Mouse (Mus musculus) Patski (cell line): ENCODE results near the gene Tas1r1. TPM values are rescaled to one million over a fixed set of nuclear protein-coding genes. Genes with fewer than 3 reads are reported as not detected.

Experiments
- ATAC-seq: fragments of 100-300 bp; one replicate; pipeline ENCODE4 v1.8.0; 2021
- CTCF ChIA-PET: fragments of 350-600 bp; sonication (Branson Sonifier 250); formaldehyde crosslinking; loops from one replicate; lab custom pipeline; 2022; ENCODE audit warnings: inconsistent platforms; lab: Charles Lee
- POLR2A ChIA-PET: fragments of 350-600 bp; sonication (Branson Sonifier 250); formaldehyde crosslinking; loops from one replicate; lab custom pipeline; 2022; ENCODE audit warnings: antibody characterized with exemption, inconsistent platforms; lab: Charles Lee
- DNase-seq: peaks from one replicate; pipeline ENCODE4 v3.0.0-alpha.2; 2011; ENCODE audit warnings: low read depth, low spot score
- H3K27me3 ChIP-seq: fragments of 371-371 bp; one replicate; pipeline ENCODE4 v1.5.1; 2021
- CTCF ChIP-seq: fragments of 100-300 bp; IDR thresholded peaks from one replicate; pipeline ENCODE4 v1.5.1; 2021
- in situ Hi-C: fragments of 300-500 bp; cut with MboI; formaldehyde crosslinking; loops from 3 replicates; pipeline ENCODE4 v1.11.1; 2018; ENCODE audit warnings: low pct_unique_long_range_greater_than_20kb, mixed read lengths
- polyA plus RNA-seq: library from polyadenylated mRNA; unstranded; gene quantifications from one replicate; pipeline ENCODE4 v1.2.3, GENCODE M21; 2021

Gene Tas1r1
- polyA plus RNA-seq, 1 experiment from 2014 or later = 0.56 TPM

DNA sequence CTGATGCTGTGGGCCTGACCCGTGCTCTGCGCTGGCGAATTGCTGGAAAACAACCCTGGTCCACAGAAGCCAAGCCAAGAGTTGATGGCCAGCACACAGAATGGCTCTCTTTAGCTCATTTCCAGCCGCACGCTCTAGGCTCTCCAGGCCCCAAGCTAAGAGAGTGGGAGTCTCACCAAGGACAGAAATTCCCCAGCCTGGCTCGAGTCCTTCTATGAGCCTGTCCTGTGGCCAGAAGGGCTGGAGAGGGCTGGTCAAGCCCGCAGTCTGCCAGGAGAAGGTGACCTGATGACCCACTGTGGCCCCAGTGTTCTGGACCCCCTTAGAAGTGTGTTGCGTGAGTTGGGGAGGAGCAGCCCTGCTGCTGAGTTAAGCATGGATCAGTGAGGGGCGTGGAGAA is 38.8 kb upstream of the Tas1r1 start:
- TF ChIP-seq CTCF = no peak
- POLR2A ChIA-PET = no interaction called here
- no peaks in the 10 kb centered on the region for H3K27me3 ChIP-seq
- in situ Hi-C loops = no loop called here
- CTCF ChIA-PET = no interaction called here
- ATAC-seq = no peak
- DNase-seq = no peak

DNA sequence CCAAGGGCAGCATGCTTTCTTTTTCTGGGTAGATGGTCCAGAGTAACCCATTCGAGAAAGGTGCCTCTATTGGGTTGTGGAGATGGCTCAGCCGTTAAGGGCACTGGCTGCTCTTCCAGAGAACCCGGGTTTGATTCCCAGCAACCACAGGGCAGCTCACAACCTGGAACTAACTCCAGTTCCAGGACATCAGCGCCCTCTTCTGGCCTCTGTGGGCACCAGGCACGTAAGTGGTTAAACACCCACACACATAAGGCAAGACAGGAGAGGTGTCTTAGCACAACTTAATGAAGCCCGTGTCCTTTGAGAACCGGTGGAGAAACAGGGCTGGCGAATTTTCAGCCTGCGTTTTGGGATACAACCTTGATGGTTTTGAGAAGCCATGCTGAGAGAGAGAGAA is 36.2 kb upstream of the Tas1r1 start:
- no peak for ATAC-seq
- no peak for TF ChIP-seq CTCF
- POLR2A ChIA-PET = no interaction called here
- no peaks in the 10 kb centered on the region for H3K27me3 ChIP-seq
- CTCF ChIA-PET = no interaction called here
- in situ Hi-C loops = no loop called here
- no peak for DNase-seq

DNA sequence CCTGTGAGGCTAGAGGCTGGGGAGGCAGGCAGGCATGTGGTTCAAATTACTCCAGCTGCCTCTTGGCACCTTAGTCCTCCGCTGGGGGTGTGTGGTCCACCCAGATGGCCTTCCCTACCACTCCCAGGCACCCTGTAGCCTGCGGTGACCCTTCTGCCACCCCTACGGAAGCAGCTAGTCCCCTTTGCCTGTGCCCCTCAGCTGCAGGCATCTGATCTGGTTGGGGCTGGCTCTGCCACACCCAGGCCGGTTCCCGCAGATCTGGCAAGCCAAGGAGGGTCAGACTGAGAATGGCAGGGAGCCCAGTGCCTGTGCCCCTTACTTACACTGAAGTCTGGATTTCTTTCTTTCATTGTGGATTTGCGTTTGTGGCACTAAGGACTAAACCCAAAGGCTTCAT is 35.3 kb upstream of the Tas1r1 start:
- no peaks in the 10 kb centered on the region for H3K27me3 ChIP-seq
- no peak for TF ChIP-seq CTCF
- in situ Hi-C loops = no loop called here
- ChIA-PET POLR2A (no interaction called here), CTCF (no interaction called here)
- no peak for ATAC-seq
- no peak for DNase-seq

DNA sequence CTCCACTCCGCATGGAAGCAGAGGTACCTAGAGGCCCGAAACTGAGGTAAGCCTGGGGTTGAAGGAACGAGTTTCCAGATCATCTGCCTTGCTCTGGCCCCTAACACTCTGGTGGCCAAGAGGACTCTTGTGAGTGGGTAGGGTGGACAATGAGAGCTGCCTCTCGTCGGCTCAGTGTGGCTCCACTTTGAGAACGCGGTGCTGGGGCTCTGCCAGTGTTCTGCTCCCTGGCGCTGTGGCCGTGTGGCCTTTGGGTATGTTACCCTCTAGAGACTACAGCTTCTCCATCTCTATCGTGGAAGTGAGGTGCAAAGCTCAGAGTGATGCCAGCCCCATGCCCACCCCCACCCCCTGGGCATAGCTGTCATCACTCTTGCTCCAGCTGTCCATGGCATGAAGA is 34.3 kb upstream of the Tas1r1 start:
- CTCF ChIA-PET = no interaction called here
- DNase-seq = no peak
- no peak for TF ChIP-seq CTCF
- no peak for ATAC-seq
- in situ Hi-C loops = no loop called here
- no peaks in the 10 kb centered on the region for H3K27me3 ChIP-seq
- POLR2A ChIA-PET = no interaction called here

DNA sequence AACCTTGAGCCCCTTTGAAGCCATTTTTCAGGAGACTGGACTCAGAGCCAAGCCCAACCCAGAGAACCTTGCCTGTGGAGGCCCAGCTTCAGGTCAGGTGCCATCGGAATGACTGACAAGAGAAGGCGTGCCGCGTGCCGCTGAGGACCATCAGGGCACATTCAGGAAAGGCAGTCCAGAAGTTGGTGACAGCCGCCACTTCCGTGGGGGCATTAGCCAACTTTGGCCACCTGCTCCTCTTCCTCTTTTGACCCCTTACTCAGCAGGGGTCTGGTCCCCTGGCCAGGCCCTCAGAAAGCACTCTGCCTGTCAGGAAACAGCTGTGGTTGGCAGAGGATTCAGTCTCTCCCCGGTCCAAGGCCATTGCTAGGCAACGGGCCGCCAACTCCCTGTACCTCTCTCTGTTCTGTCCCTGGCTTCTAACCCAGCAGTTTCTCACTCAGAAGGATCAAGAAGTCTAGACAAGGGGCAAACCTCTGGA is 33.8 kb upstream of the Tas1r1 start, which contains the start of gene Plekhg5:
TSS of gene Plekhg5 (plus strand) at position 378 of the 481 bp plus-strand sequence.
- H3K27me3 ChIP-seq = no peaks in the 10 kb centered on the region
- ChIA-PET CTCF (no interaction called here), POLR2A (no interaction called here)
- ATAC-seq (no peak), DNase-seq (no peak)
- no peak for TF ChIP-seq CTCF
- in situ Hi-C loops = no loop called here

DNA sequence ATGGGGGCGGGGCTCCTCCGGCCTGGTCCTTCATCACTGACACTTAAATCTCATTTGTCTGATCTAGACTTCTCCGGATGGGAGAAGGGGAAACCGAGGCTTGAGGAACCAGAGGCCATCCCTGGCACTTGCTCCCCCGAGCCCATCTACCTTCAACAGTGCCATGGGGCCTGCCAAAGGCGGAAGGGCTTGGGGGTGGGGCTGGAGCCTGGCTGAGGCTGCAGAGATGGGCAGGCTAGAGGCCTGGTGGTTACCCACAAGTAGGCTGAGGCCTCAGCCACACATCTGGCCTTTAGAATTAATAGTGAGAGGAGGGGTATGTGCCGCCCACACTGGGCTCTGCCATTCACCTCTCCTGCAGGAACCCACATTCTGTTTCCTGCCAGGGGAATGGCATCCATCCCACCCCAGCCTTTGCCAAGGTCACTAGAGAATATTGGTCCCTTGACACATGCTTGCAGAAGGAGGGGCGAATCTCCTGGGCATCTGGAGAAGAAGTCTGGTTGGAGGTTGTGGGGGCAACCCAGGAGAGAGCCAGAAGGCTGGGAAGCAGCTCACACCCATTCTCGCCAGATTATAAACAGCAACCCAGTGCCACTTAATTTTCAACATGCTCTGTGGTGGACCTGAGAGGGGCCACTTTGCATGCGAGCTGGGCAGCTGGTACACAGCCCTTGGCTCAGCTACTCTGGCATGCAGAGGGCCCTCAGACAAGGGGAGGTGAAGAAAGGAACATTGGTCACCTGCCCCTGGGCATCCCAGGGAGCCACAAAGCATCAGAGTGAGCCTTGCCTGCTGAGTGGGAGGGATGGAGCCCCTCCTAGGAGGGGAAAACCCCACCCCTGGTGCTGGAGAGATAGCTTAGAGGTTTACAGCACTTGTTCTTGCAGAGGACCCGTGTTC is 32.4 kb upstream of the Tas1r1 start:
- no peaks in the 10 kb centered on the region for H3K27me3 ChIP-seq
- ChIA-PET CTCF (interaction anchor here (0.6 kb wide), 1 partner anchor 32 kb away, joined by 3 read pairs; no protein-coding TSS in a partner anchor), POLR2A (no interaction called here)

DNA sequence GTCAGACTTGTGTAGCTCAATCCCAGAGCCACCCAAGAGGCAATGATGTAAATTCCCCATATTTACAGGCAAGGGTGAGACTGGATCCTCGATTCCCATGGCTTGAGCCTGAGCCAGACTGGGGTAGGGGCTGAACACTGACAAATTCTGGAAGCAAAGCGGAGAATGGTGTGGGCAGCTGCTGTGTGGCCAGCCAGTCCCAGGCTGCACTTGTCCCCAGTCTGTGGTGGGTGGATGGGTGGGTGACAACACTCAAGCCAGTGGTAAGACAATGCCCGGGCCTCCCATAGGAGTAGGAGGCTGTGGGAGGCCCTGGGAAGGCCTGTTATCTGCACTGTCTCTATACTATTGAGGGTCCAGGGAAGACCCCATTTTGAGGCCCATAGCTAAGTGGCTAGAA is 30.9 kb upstream of the Tas1r1 start:
- in situ Hi-C loops = no loop called here
- ChIA-PET CTCF (no interaction called here), POLR2A (no interaction called here)
- H3K27me3 ChIP-seq = no peaks in the 10 kb centered on the region
- TF ChIP-seq CTCF = no peak
- ATAC-seq = no peak
- no peak for DNase-seq

More for the DNA sequence above, 32.4 kb upstream of the Tas1r1 start:
- ATAC-seq (no peak), DNase-seq (no peak)
- in situ Hi-C loops = no loop called here
- TF ChIP-seq CTCF = no peak

DNA sequence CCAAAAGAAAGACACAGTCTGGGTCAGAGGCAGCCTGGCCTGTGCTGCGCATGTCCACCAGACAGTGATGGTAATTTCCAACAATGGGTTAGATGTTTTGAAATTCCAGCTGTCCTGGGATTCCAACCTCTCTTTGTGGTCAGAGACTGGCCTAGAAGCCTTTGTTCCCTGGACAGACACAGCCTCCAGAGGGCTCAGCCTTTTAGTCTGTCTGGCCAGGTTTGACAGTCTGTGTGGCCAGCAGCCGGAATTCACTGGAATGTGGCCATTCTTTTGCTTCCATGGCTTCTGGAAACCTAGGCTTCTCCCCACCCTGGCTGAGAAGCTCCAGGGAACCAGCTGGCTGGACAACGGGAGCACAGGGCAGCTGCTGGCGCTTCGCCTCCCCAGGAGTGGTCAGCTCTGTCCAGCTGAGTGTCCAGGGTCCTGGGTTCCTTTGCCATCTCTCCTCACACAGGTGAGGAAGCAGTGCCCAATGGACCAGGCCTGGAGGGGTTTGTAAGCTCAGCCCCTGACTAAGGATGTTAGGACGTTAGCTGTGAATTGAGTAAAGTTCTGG is 29.9 kb upstream of the Tas1r1 start:
- in situ Hi-C loops = no loop called here
- no peaks in the 10 kb centered on the region for H3K27me3 ChIP-seq
- peak; percentile 42 for DNase-seq
- ATAC-seq = no peak
- ChIA-PET CTCF (interaction anchor here (1.1 kb wide), 1 partner anchor 10 kb away, joined by 3 read pairs; no protein-coding TSS in a partner anchor), POLR2A (no interaction called here)
- TF ChIP-seq CTCF = no peak

DNA sequence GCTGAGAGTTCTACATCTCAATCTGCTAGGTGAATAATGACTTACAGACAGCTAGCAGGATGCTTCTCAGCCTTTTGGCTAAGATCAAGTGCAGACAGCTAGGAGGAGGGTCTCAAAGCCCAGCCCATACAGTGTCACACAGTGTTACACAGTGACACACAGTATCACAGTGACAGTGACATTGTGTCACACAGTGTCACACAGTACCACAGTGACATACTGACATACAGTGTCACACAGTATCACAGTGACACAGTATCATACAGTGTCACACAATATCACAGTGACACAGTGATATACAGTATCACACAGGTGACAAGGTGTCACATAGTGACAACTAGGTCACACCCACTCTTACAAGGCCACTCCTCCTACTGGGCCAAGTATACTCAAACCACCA is 28.9 kb upstream of the Tas1r1 start:
- in situ Hi-C loops = no loop called here
- ChIA-PET POLR2A (no interaction called here), CTCF (no interaction called here)
- no peaks in the 10 kb centered on the region for H3K27me3 ChIP-seq
- ATAC-seq (no peak), DNase-seq (no peak)
- TF ChIP-seq CTCF = no peak

DNA sequence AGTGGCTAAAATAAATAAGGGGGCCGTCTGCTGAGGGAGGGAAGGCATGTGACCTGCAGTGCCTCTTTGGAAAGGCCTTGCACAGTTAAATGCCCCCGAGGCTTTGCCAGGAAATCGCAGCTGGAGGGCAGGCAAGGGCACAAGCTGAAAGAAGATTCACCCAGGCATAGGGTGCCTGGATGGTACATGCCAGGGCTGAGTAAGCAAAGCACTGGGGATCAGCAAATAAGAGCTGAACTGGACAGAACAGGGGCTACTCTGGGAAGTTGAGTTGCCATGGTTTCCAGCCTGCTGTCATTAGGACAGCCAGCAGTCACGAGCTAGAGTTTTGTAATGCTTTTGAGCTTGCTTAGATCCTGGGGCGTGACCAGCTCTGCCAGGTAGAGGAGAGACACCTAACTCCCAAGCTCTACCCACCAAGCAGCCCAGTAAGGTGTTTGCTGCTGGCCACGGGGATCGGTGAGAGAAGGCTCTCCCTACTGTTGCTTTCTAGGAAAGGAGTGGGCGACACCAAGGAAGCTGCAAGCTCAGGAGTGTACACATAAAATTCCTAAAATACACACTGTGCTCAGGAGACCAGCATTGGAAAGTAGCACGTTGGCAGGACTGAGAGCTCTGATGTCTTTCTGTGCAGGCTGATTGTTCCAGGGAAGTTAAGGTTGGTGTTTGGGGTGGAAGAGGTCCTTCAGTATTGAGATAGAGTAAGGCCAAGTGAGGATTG is 24.2 kb upstream of the Tas1r1 start:
- no peak for TF ChIP-seq CTCF
- H3K27me3 ChIP-seq = no peaks in the 10 kb centered on the region
- peak; percentile 73 for DNase-seq
- ChIA-PET CTCF (interaction anchor here (0.7 to 1.1 kb wide), 5 partner anchors 16 to 48 kb away, joined by 3 to 4 read pairs (median 3); partner anchors contain the start of gene Tas1r1), POLR2A (interaction anchor here (0.7 kb wide), 1 partner anchor 13 kb away, joined by 3 read pairs; no protein-coding TSS in a partner anchor)
- in situ Hi-C loops = no loop called here
- ATAC-seq = peak; percentile 89
